ENCODE assay signal across 14 mouse cellular contexts in genomic region chr3:152925364-152925763, GRCm38 (mm10). TPM values are rescaled to one million over a fixed set of nuclear protein-coding genes. Genes with fewer than 3 reads are reported as not detected.
"Had no signal": no experiment of that assay in that cellular context is flagged by ENCODE, and none has a peak within 500 bp of the region (broad histone marks: within the 10 kb centered on the region; RNA-seq: fewer than 3 reads in every experiment).

No protein-coding gene starts in this region.

- H3K9me3 ChIP-seq: kidney, embryonic 15.5 days; limb, embryonic 12.5 days; lung, embryonic 15.5 days; neural tube, embryonic 12.5 days; stomach, embryonic 15.5 days had no signal

- H3K27me3 ChIP-seq: kidney, embryonic 15.5 days; limb, embryonic 12.5 days; lung, embryonic 15.5 days; neural tube, embryonic 12.5 days; stomach, embryonic 15.5 days had no signal

- DNase-seq: kidney, adult 2 months; kidney, postnatal 14 days; lung, postnatal 14 days; midbrain, embryonic 14.5 days; thymus, adult 2 months; thymus, postnatal 25 days had no signal

- H3K4me1 ChIP-seq: neural tube, embryonic 12.5 days had no signal

- H3K4me3 ChIP-seq: kidney, embryonic 15.5 days; limb, embryonic 12.5 days; lung, embryonic 15.5 days; neural tube, embryonic 12.5 days; stomach, embryonic 15.5 days had no signal

- H3K36me3 ChIP-seq: kidney, embryonic 15.5 days; limb, embryonic 12.5 days; lung, embryonic 15.5 days; neural tube, embryonic 12.5 days; stomach, embryonic 15.5 days had no signal

- H3K9ac ChIP-seq: kidney, embryonic 15.5 days; limb, embryonic 12.5 days; lung, embryonic 15.5 days; neural tube, embryonic 12.5 days; stomach, embryonic 15.5 days had no signal

- H3K27ac ChIP-seq: kidney, embryonic 15.5 days; limb, embryonic 12.5 days; lung, embryonic 15.5 days; macrophage; neural tube, embryonic 12.5 days; stomach, embryonic 15.5 days had no signal

- H3K4me2 ChIP-seq: kidney, embryonic 15.5 days; limb, embryonic 12.5 days; lung, embryonic 15.5 days; neural tube, embryonic 12.5 days; stomach, embryonic 15.5 days had no signal

- ATAC-seq: intestine, embryonic 16.5 days had no signal

RNA-seq across cellular contexts. Expression of gene St6galnac5, which starts 56.7 kb away (rescaled TPM):
- total RNA-seq: liver, adult 2 months had no signal
- polyA plus RNA-seq: liver, adult 2 months; macrophage had no signal
